Mouse (Mus musculus) stomach, postnatal 0 days (tissue): ENCODE measurements at regions not wholly inside any gene's neighbourhood (a gene's known extent, or its start where the extent isn't known, plus 50 kb on each side); places are given as distances from the start of the nearest gene placed in this dataset.

Experiments
- CTCF ChIP-seq: IDR thresholded peaks from 2 replicates; pipeline ENCODE4 v1.5.1; 2016; ENCODE audit warnings: antibody characterized with exemption, low read depth, mild to moderate bottlenecking, moderate library complexity
- EP300 ChIP-seq: optimal IDR thresholded peaks from 2 replicates; pipeline ENCODE3; 2016; ENCODE audit warnings: antibody characterized with exemption

GRCm38 (mm10) chr5:68592423-68592822, 560.8 kb downstream of the Grxcr1 start:
- TF ChIP-seq EP300 (no peak), CTCF (no peak)
